Mouse (Mus musculus): ENCODE results near the gene Usp22. TPM values are rescaled to one million over a fixed set of nuclear protein-coding genes. Genes with fewer than 3 reads are reported as not detected.

The Usp22 gene
- polyA plus RNA-seq (2021): 87.8 TPM

DNA sequence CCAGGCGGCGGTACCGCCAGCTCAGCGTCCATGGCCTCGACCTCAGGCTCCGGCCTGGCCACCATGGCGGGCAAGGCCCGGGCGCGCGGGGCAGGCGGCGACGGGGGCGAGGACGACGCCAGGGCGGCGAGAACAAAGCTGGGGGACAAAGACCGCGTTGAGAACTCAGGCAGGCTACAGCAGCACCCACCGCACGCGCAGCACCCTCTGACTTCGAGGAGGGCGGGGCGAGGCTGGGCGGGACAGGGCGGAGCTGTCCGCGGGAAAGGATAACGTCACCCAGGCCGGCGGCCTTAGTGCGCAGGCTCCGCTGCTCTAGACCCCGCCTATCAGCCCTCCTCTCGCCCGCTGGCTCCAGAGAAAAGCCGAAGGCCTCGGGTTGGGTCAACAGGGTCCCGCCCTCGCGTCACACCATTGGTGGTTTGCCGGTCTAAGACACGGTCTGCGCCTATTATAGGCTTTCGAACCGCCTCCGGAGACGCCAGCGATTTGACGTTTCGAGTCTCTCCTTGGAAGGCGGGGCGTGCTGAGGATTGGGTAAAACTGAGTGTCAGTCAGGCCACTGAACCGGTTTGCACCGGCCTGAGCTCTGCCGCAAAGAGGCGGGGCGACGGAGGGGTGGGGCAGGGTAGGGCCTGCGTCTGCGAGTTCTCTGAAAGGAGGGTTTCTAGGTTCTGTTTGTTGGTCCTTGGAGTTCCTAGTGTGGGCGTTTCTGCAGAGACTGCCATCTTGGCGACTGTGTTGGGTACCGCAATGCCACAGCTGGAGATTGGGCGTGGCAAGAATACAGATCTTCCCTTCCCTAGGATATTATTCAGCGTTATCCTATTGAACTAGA lies at the start of gene Usp22:
Usp22 (minus strand) TSS at position 235 of the 838 bp plus-strand sequence.
- in situ Hi-C loops (cut with MboI; ENCODE audit: low pct_unique_long_range_greater_than_20kb): no loop called here
- ChIA-PET POLR2A (interaction anchor here (0.8 to 1.2 kb wide), 2 partner anchors 19 to 88 kb away, joined by 3 to 6 read pairs; no protein-coding TSS in a partner anchor), CTCF (interaction anchor here (1.0 to 1.1 kb wide), 2 partner anchors 18 to 57 kb away, joined by 3 read pairs; no protein-coding TSS in a partner anchor)
- TF ChIP-seq CTCF (IDR thresholded peaks at IDR 0.05): no peak
- ATAC-seq: peak; percentile 98
- H3K27me3 ChIP-seq: peaks cover 5% of the 10 kb centered on the region
- DNase-seq (ENCODE audit: low read depth, low spot score): peak; percentile 96

DNA sequence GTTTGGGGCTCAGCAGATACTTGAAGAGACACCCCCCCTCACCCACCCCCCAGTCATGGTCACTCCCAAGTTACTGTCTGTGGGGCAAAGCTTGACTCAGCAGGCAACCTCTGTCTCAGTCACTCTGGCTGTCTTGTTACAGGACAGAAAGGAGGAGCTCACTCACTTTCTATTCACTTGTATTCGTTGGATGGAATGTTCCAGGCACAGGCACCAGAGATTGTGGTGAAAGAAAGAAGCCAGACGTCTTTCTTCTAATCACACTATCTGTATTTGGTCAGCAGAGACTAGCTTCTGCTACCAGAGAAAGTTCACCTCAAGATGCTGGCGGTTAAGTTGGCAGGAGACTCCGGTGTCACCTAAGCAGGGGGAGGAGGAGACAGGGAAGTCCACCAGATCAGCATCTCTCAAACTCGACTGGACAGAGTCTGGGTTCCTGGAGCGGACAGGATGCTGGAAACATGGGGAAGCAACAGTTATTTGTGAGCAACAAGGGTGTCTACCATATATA lies 49.4 kb upstream of the Usp22 start:
- TF ChIP-seq CTCF (IDR thresholded peaks at IDR 0.05): no peak
- ATAC-seq (no peak), DNase-seq (ENCODE audit: low read depth, low spot score) (no peak)
- ChIA-PET POLR2A (interaction anchor here (0.6 kb wide), 1 partner anchor 934 kb away, joined by 3 read pairs; no protein-coding TSS in a partner anchor), CTCF (no interaction called here)
- peaks cover 10% of the 10 kb centered on the region for H3K27me3 ChIP-seq
- in situ Hi-C loops (cut with MboI; ENCODE audit: low pct_unique_long_range_greater_than_20kb): no loop called here

DNA sequence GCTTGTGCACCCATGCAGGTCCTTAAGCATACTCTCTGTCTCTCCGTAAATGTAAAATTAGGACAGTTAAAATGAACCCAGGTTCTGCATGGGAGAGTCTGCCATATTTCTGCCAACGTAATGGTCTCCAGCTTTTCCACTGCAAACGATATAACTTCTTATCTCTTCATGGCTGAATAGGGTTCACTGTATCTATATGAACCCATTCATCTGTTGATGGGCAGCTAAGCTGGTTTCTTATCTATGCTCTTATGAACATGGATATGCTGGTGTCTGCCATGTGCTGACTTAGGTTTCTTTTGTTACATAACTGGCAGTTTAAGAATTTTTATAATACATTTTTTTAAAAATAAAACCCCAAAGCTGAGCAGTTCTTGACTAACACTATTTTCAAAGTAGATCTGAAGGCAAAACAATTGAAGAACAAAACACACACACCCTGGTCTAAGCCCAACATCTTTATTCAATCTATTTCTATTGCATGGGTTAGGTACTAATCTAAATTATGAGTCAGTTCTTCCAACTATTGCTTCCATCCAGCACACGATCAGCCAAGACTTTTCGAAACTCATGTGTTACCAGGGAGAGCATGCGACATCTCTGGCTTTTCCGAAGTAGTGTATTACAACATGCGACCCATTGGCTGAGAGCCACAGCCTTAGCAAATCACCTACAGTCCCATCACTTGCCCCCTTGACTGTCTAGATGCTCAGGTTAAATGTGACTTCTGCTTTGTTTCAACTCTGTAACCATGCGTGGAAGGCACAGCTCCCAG lies 48.3 kb upstream of the Usp22 start:
- H3K27me3 ChIP-seq: peaks cover 16% of the 10 kb centered on the region
- no peak for ATAC-seq
- ChIA-PET POLR2A (no interaction called here), CTCF (no interaction called here)
- in situ Hi-C loops (cut with MboI; ENCODE audit: low pct_unique_long_range_greater_than_20kb): no loop called here
- DNase-seq (ENCODE audit: low read depth, low spot score): no peak
- no peak for TF ChIP-seq CTCF (IDR thresholded peaks at IDR 0.05)

DNA sequence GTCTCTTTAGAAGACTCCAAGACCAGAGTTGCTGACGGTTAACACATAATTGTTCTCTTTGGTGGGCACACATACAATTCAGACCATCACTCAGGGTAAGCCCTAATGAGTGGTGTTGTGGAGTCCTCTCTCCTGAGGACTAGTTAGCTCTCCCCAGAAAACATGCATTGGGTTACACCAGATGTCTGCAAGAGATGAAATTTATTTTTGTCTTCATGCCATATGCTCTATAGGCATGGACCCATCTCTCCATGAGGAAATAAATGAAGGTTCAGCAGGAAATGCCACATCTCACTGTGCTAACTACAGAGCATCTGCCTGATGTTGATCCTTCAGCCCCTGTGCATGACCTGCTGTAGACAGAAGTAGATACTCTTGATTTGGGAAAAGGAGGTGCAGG lies 47.2 kb upstream of the Usp22 start:
- DNase-seq (ENCODE audit: low read depth, low spot score): no peak
- ChIA-PET CTCF (no interaction called here), POLR2A (no interaction called here)
- in situ Hi-C loops (cut with MboI; ENCODE audit: low pct_unique_long_range_greater_than_20kb): no loop called here
- no peak for ATAC-seq
- peaks cover 16% of the 10 kb centered on the region for H3K27me3 ChIP-seq
- TF ChIP-seq CTCF (IDR thresholded peaks at IDR 0.05): no peak

DNA sequence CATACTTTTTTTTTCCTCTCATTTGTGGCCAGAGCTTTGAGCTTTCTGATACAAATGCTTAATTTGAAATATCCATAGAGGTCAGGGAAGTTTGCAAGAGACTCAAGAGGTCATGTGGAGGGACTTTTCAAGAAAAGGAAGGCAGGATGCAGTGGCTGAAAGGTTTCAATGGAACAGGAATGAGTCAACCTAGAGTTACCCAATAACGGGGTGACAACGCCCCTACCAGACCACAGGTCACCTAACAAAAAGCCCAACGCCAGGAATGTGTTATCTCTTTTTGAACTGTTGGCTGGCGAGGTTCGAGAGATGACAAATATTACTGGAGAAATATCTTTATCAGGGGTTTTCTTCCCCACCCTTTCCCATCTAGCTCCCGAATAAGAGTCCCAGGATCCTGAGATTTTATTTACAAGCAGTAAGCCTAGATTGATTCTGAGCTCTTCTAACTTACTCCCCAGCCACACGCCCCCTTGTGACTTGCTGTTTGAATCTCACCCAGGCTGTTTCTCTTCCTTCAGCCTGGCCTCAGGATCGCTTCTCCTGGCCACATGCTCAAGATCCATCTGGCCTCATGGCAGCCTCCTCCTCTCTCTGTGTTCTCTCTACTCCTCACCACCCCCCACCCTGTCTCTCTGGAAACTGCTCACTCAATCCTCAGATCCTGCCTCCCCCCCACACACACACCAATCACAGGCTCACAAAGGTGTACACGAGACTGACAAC lies 45.5 kb upstream of the Usp22 start:
- TF ChIP-seq CTCF (IDR thresholded peaks at IDR 0.05): no peak
- CTCF ChIA-PET: no interaction called here
- no peak for DNase-seq (ENCODE audit: low read depth, low spot score)
- peaks cover 16% of the 10 kb centered on the region for H3K27me3 ChIP-seq
- POLR2A ChIA-PET: no interaction called here
- no peak for ATAC-seq
- in situ Hi-C loops (cut with MboI; ENCODE audit: low pct_unique_long_range_greater_than_20kb): no loop called here

DNA sequence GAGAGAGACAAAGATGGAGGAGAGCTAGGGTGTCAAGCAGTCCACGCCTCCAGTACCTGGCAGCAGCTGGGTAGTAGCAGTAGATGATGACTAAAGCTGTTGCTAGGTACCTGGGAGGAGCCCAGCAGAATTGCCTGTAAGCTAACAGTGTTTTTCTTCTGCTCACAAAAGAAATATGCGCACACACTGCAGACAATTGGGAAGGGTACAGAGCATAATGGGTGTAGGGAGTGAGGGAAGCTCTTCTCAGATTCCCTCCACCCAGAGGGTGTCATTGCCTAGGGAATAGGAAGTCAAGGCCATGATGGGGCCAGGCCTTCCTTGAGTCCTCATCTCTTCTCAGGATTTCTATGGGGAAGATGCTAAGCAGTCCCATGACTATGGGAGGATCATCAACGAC lies 41.1 kb upstream of the Usp22 start:
- no peak for DNase-seq (ENCODE audit: low read depth, low spot score)
- no peak for ATAC-seq
- TF ChIP-seq CTCF (IDR thresholded peaks at IDR 0.05): no peak
- peaks cover 34% of the 10 kb centered on the region for H3K27me3 ChIP-seq
- ChIA-PET CTCF (no interaction called here), POLR2A (interaction anchor here (0.7 kb wide), 1 partner anchor 486 kb away, joined by 3 read pairs; no protein-coding TSS in a partner anchor)
- in situ Hi-C loops (cut with MboI; ENCODE audit: low pct_unique_long_range_greater_than_20kb): no loop called here

DNA sequence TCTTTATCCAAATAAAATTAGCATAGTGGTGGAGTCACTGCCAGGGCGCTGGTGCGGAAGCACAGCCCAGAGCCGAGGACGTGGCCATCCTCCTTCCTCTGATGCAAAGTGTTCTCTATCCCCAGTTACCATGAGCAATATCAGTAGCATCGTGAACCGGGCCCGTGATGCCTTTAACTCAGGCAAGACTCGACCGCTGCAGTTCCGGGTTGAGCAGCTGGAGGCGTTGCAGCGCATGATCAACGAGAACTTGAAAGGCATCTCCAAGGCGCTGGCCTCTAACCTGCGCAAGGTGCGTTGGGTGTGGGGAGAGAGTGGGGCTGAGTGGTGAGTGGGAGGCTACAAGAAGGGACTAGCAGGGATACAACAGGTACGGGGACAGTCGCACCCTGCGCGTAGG lies 37.2 kb upstream of the Usp22 start:
- ATAC-seq: no peak
- ChIA-PET POLR2A (no interaction called here), CTCF (no interaction called here)
- H3K27me3 ChIP-seq: peaks cover 44% of the 10 kb centered on the region
- no peak for DNase-seq (ENCODE audit: low read depth, low spot score)
- in situ Hi-C loops (cut with MboI; ENCODE audit: low pct_unique_long_range_greater_than_20kb): no loop called here
- no peak for TF ChIP-seq CTCF (IDR thresholded peaks at IDR 0.05)

DNA sequence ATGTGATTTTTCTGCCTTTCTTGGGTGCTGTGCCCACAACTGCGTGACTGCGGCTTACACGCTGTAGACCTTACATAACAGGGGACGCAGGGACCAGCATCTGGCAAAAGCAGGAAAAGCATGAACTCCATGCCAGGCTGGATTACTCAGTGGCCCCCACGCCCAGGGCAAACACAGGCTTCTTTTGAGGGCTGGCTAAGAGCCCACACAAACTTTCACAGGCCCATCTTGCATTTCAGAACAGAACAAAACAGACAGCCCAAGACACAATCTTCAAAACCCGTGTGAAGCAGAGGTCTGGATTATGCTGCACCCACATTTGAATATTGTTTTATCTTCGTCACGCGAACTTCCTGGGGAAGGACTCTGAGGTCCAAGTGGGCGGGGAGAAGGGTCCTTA lies 33.5 kb upstream of the Usp22 start:
- DNase-seq (ENCODE audit: low read depth, low spot score) (no peak), ATAC-seq (no peak)
- H3K27me3 ChIP-seq: peaks cover 38% of the 10 kb centered on the region
- no peak for TF ChIP-seq CTCF (IDR thresholded peaks at IDR 0.05)
- POLR2A ChIA-PET: no interaction called here
- CTCF ChIA-PET: no interaction called here
- in situ Hi-C loops (cut with MboI; ENCODE audit: low pct_unique_long_range_greater_than_20kb): no loop called here

DNA sequence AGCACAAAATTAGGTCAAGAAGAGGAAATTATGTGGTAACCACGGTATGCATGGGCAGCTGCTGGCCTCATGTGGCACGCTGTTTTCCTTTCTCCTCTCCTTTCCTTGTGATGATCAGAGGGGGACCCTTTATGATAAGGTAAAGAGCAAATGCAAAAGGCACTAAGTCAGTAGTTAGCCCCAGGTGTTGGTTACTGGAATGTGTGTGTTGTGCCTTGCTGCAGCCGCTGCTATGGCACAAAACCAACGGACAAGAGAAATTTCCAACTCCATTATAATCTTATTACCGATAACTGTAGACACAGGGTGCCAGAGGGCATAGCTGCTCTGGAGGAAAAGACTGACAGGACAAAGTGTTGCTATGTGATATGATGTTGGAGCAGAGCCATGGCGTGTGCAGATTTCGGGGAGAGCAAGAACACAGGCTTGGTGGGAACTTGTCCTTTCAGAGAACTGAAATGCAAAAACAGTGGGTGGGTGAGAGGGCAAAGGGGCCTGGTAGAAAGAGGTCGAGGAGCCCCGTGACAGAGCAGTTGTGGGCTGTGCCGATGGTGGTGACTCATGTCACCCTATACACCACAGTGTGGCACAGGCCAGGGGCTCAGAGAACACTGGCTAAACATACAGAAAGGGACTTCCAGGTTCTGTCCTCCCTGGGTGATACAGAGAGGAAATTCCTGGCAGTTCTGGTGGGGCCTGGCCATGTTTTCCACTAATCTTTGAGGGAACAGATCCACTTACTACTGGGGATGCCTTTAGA lies 32.8 kb upstream of the Usp22 start, which contains the start of gene Aldh3a1:
Aldh3a1 (plus strand) TSS at position 51 of the 760 bp plus-strand sequence.
- DNase-seq (ENCODE audit: low read depth, low spot score) (no peak), ATAC-seq (no peak)
- POLR2A ChIA-PET: no interaction called here
- in situ Hi-C loops (cut with MboI; ENCODE audit: low pct_unique_long_range_greater_than_20kb): no loop called here
- CTCF ChIA-PET: no interaction called here
- peaks cover 32% of the 10 kb centered on the region for H3K27me3 ChIP-seq
- TF ChIP-seq CTCF (IDR thresholded peaks at IDR 0.05): no peak

DNA sequence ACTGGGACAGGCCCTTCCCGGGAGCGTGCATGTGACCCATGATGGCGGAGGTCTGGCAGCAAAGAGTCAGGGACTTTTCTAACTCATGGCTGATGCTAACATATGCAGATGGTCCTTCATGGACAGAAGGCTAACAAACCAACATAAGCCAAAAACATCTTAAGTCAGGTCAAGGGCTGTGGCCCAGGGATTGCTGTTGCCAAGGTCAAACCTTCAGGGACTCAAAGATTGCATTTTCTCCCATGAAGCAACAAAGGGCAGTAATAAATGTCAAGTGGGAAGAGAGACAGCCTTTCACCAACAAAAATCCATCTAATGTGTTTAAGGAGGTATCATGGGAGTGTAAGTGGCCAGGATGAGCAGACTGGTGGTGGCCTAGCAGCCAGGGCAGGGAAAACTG lies 31.3 kb upstream of the Usp22 start:
- H3K27me3 ChIP-seq: peaks cover 22% of the 10 kb centered on the region
- in situ Hi-C loops (cut with MboI; ENCODE audit: low pct_unique_long_range_greater_than_20kb): no loop called here
- no peak for TF ChIP-seq CTCF (IDR thresholded peaks at IDR 0.05)
- DNase-seq (ENCODE audit: low read depth, low spot score): no peak
- CTCF ChIA-PET: no interaction called here
- no peak for ATAC-seq
- POLR2A ChIA-PET: no interaction called here
